Mouse (Mus musculus): ENCODE results near the gene Gas1.

DNA sequence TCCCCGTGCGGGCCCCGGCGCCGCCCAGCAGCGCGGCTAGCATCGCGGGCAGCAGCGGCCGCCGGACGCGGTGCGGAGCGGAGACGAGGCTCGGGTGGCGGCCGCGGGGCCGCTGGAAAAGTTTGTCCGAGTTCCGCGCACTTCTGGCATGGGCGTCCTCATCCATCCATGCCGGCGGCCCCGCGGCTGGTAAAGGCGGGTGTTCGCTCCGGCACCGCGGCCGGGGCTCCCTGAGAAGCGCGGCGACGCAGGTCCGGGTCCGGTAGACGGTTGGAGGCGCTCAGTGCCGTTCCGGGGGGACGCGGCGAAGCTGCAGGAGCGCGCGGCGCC is 424 bp downstream of the Gas1 start:
- TF ChIP-seq POLR2A (IDR thresholded peaks at IDR 0.05; ENCODE audit: insufficient read depth, low read depth, low read length) = no peak
- TF ChIP-seq CTCF (IDR thresholded peaks at IDR 0.05; ENCODE audit: insufficient read depth, low read depth, low read length) = no peak

Measured in olfactory bulb, adult 2 months (tissue).